In genomic region chr12:35895875-35896763, GRCm38 (mm10) we compare ENCODE assay signal across 8 mouse cellular contexts. TPM values are rescaled to one million over a fixed set of nuclear protein-coding genes. Genes with fewer than 3 reads are reported as not detected.
A peak's percentile ranks its signal among the peaks of the same experiment; 100 is the strongest.
DNase-seq lines count a peak whose midpoint lies in the region; ATAC-seq and TF ChIP-seq lines count a peak whose summit lies in the region.

No protein-coding gene starts in this region.

- peak; percentile 88 for DNase-seq in CD4-positive, CD25-positive, alpha-beta regulatory T cell, adult 2 months (ENCODE audit: low read depth, low spot score)
- peak; percentile 80 for DNase-seq in adipocyte (ENCODE audit: low spot score)
- DNase-seq in embryo, embryonic 11 days: peak; percentile 84
- peak; percentile 88 for DNase-seq in kidney, postnatal 0 days (ENCODE audit: low spot score)
- peak; percentile 78 for DNase-seq in thymus, postnatal 4 days

- H3K36me3 ChIP-seq in heart, embryonic 13.5 days: no peaks in the 10 kb centered on the region
- no peaks in the 10 kb centered on the region for H3K36me3 ChIP-seq in kidney, postnatal 0 days (ENCODE audit: insufficient read depth, low read length)
- H3K36me3 ChIP-seq in liver, embryonic 15.5 days (replicated peaks): no peaks in the 10 kb centered on the region
- H3K36me3 ChIP-seq in neural tube, embryonic 12.5 days: no peaks in the 10 kb centered on the region

- H3K4me2 ChIP-seq in heart, embryonic 13.5 days: peak overlapping the region; percentile 70
- H3K4me2 ChIP-seq in kidney, postnatal 0 days (ENCODE audit: low read length): peak overlapping the region; percentile 62
- H3K4me2 ChIP-seq in liver, embryonic 15.5 days: peak overlapping the region; percentile 41
- peak overlapping the region; percentile 56 for H3K4me2 ChIP-seq in neural tube, embryonic 12.5 days (replicated peaks)

- H3K4me1 ChIP-seq in heart, embryonic 13.5 days: peaks cover 3% of the 10 kb centered on the region; the same call in 1 of the 2 replicates
- H3K4me1 ChIP-seq in kidney, postnatal 0 days (replicated peaks; ENCODE audit: insufficient read depth, low read length): no peaks in the 10 kb centered on the region
- H3K4me1 ChIP-seq in liver, embryonic 15.5 days (replicated peaks): no peaks in the 10 kb centered on the region
- H3K4me1 ChIP-seq in neural tube, embryonic 12.5 days: peaks cover 17% of the 10 kb centered on the region

- 31% methylated on average over 20 of the region's 20 CpGs for WGBS in heart, embryonic 13.5 days
- WGBS in kidney, postnatal 0 days: 30% methylated on average over 20 of the region's 20 CpGs
- WGBS in liver, embryonic 15.5 days (ENCODE audit: insufficient replicate concordance): 26% methylated on average over 20 of the region's 20 CpGs
- 18% methylated on average over 20 of the region's 20 CpGs for WGBS in neural tube, embryonic 12.5 days

- ATAC-seq in heart, embryonic 13.5 days (ENCODE audit: extremely low read depth, insufficient number of reproducible peaks, low FRiP score, low TSS enrichment): no peak
- ATAC-seq in kidney, postnatal 0 days (replicated peaks; ENCODE audit: low FRiP score, low read depth): no peak
- ATAC-seq in liver, embryonic 15.5 days (ENCODE audit: insufficient read depth): no peak
- ATAC-seq in neural tube, embryonic 12.5 days (ENCODE audit: low FRiP score, low read depth): no peak

- H3K27me3 ChIP-seq in heart, embryonic 13.5 days (replicated peaks): no peaks in the 10 kb centered on the region
- H3K27me3 ChIP-seq in kidney, postnatal 0 days (ENCODE audit: insufficient read depth, low read length): no peaks in the 10 kb centered on the region
- no peaks in the 10 kb centered on the region for H3K27me3 ChIP-seq in liver, embryonic 15.5 days
- H3K27me3 ChIP-seq in neural tube, embryonic 12.5 days (replicated peaks): no peaks in the 10 kb centered on the region

- TF ChIP-seq CTCF in kidney, postnatal 0 days (IDR thresholded peaks at IDR 0.05; ENCODE audit: low read depth): peak; percentile 93

- peak overlapping the region; percentile 50 for H3K4me3 ChIP-seq in heart, embryonic 13.5 days
- peak overlapping the region; percentile 33 for H3K4me3 ChIP-seq in kidney, postnatal 0 days (replicated peaks; ENCODE audit: low read depth, low read length)
- no peak overlapping the region for H3K4me3 ChIP-seq in liver, embryonic 15.5 days (replicated peaks)
- peak overlapping the region; percentile 25 for H3K4me3 ChIP-seq in neural tube, embryonic 12.5 days

- no peak overlapping the region for H3K27ac ChIP-seq in heart, embryonic 13.5 days (replicated peaks)
- no peak overlapping the region for H3K27ac ChIP-seq in kidney, postnatal 0 days
- H3K27ac ChIP-seq in liver, embryonic 15.5 days (replicated peaks): no peak overlapping the region
- no peak overlapping the region for H3K27ac ChIP-seq in neural tube, embryonic 12.5 days

- H3K9me3 ChIP-seq in heart, embryonic 13.5 days: no peaks in the 10 kb centered on the region
- no peaks in the 10 kb centered on the region for H3K9me3 ChIP-seq in kidney, postnatal 0 days (replicated peaks; ENCODE audit: low read length)
- H3K9me3 ChIP-seq in liver, embryonic 15.5 days (replicated peaks): no peaks in the 10 kb centered on the region
- H3K9me3 ChIP-seq in neural tube, embryonic 12.5 days: no peaks in the 10 kb centered on the region

- peak overlapping the region; percentile 67 for H3K9ac ChIP-seq in heart, embryonic 13.5 days
- no peak overlapping the region for H3K9ac ChIP-seq in kidney, postnatal 0 days (ENCODE audit: low read depth, low read length)
- no peak overlapping the region for H3K9ac ChIP-seq in liver, embryonic 15.5 days
- 0 out of 2 replicates have a peak overlapping the region, but pooled peaks have one; percentile 38 for H3K9ac ChIP-seq in neural tube, embryonic 12.5 days

RNA-seq across cellular contexts. Expression of gene Agr3, which starts 29.3 kb away (rescaled TPM):
- not detected in 2 replicates for polyA plus RNA-seq in heart, embryonic 13.5 days (2015; fragmentation: Nextera tagmentation; extraction: Ambion mirVana)
- not detected in 2 replicates for polyA plus RNA-seq in kidney, postnatal 0 days (2015; fragmentation: Nextera tagmentation; extraction: Ambion mirVana)
- not detected in 2 replicates for polyA plus RNA-seq in liver, embryonic 15.5 days (2015; fragmentation: Nextera tagmentation; extraction: Ambion mirVana)
- polyA plus RNA-seq in neural tube, embryonic 12.5 days (2016; fragmentation: Nextera tagmentation; extraction: Ambion mirVana): not detected in 2 replicates

Comparison
In these comparisons a context has a peak if more than half of its experiments do, and no peak if none do; other contexts are left out.
1. H3K9ac ChIP-seq: peak in heart, embryonic 13.5 days (single experiment) and neural tube, embryonic 12.5 days (single experiment); none in kidney, postnatal 0 days (single experiment) and liver, embryonic 15.5 days (single experiment).
2. Peak in every context shown above with its lines, with median percentiles within 50 percentile points of each other: DNase-seq and H3K4me2 ChIP-seq.